Mouse (Mus musculus) MEL (cell line): ENCODE data around the gene Lhx1. TPM values are rescaled to one million over a fixed set of nuclear protein-coding genes. Genes with fewer than 3 reads are reported as not detected.

Experiments used
- DNase-seq: peaks from one replicate; pipeline ENCODE4 v3.0.0; 2011; ENCODE audit warnings: low read depth, low spot score
- H3K27ac ChIP-seq: 2 replicates; pipeline ENCODE4 v1.5.1; 2012; ENCODE audit warnings: low read depth, mild to moderate bottlenecking, control low read depth, low read length, moderate library complexity; ENCODE audit not compliant: control insufficient read depth
- H3K27me3 ChIP-seq, 2 experiments: fragments of 150-350 bp in 1 of 2; sonication (generic) in 1 of 2; 2 replicates each; pipeline ENCODE4 v1.6.1; 2012; ENCODE audit warnings: low read length in 2 of 2, mild to moderate bottlenecking in 2 of 2, improper control_type of control experiment in 1 of 2, moderate library complexity in 1 of 2; ENCODE audit not compliant: insufficient read depth in 2 of 2, control insufficient read depth in 1 of 2
- H3K36me3 ChIP-seq, 2 experiments: 2 replicates each; pipeline ENCODE4 v1.6.1; 2012 to 2014; ENCODE audit warnings: low read length in 2 of 2, improper control_type of control experiment in 1 of 2, inconsistent platforms in 1 of 2, mild to moderate bottlenecking in 1 of 2; ENCODE audit not compliant: insufficient read depth in 2 of 2, control insufficient read depth in 1 of 2
- H3K4me1 ChIP-seq, 2 experiments: fragments of 150-350 bp in 1 of 2; sonication (generic) in 1 of 2; 2 replicates each; pipeline ENCODE4 v1.6.1; 2012; ENCODE audit warnings: low read length in 2 of 2, improper control_type of control experiment in 1 of 2, mild to moderate bottlenecking in 1 of 2; ENCODE audit not compliant: insufficient read depth in 2 of 2, control insufficient read depth in 1 of 2
- H3K4me3 ChIP-seq, 2 experiments: fragments of 150-350 bp in 1 of 2; sonication (generic) in 1 of 2; 2 replicates each; pipeline ENCODE4 v1.5.1; 2012; ENCODE audit warnings: low read depth in 2 of 2, low read length in 2 of 2, mild to moderate bottlenecking in 2 of 2, moderate library complexity in 2 of 2, control low read depth in 1 of 2, improper control_type of control experiment in 1 of 2; ENCODE audit not compliant: control insufficient read depth in 1 of 2, insufficient read depth in 1 of 2
- H3K79me2 ChIP-seq: 2 replicates; pipeline ENCODE4 v1.6.1; 2012; ENCODE audit warnings: mild to moderate bottlenecking, low read length, moderate library complexity; ENCODE audit not compliant: control insufficient read depth, poor library complexity, insufficient read depth
- H3K9ac ChIP-seq: 2 replicates; pipeline ENCODE4 v1.6.1; 2012; ENCODE audit warnings: low read depth, mild to moderate bottlenecking, control low read depth, low read length, moderate library complexity; ENCODE audit not compliant: control insufficient read depth, poor library complexity, severe bottlenecking
- H3K9me3 ChIP-seq: fragments of 150-350 bp; sonication (generic); replicated peaks from 2 replicates; pipeline ENCODE4 v1.6.1; 2012; ENCODE audit warnings: mild to moderate bottlenecking, low read length, improper control_type of control experiment, moderate library complexity; ENCODE audit not compliant: insufficient read depth
- ELF1 ChIP-seq: IDR thresholded peaks from 2 replicates; pipeline ENCODE4 v1.6.1; 2014; ENCODE audit warnings: low read depth, mild to moderate bottlenecking, inconsistent platforms, low read length, improper control_type of control experiment, moderate library complexity
- EP300 ChIP-seq, 2 experiments: IDR thresholded peaks; 2 replicates each; pipeline ENCODE4 v1.6.1; 2011; ENCODE audit warnings: improper control_type of control experiment in 2 of 2, low read length in 2 of 2, low read depth in 1 of 2, mild to moderate bottlenecking in 1 of 2
- ETS1 ChIP-seq: IDR thresholded peaks from 2 replicates; pipeline ENCODE4 v1.6.1; 2012; ENCODE audit warnings: low read depth, mild to moderate bottlenecking, inconsistent platforms, low read length, improper control_type of control experiment, moderate library complexity
- GABPA ChIP-seq: IDR thresholded peaks from 2 replicates; pipeline ENCODE4 v1.6.1; 2012; ENCODE audit warnings: low read depth, mild to moderate bottlenecking, inconsistent platforms, low read length, improper control_type of control experiment, moderate library complexity
- GATA1 ChIP-seq: IDR thresholded peaks from 2 replicates; pipeline ENCODE4 v1.6.1; 2011; ENCODE audit warnings: low read depth, low read length, improper control_type of control experiment
- JUND ChIP-seq: IDR thresholded peaks from 2 replicates; pipeline ENCODE4 v1.6.1; 2011; ENCODE audit warnings: low read depth, mild to moderate bottlenecking, improper control_type of control experiment, low read length
- KAT2A ChIP-seq: conservative IDR thresholded peaks from 2 replicates; pipeline ENCODE4 v1.6.1; 2012; ENCODE audit warnings: low read depth, low read length, improper control_type of control experiment, inconsistent platforms
- MAFK ChIP-seq: IDR thresholded peaks from 2 replicates; pipeline ENCODE4 v1.6.1; 2011; ENCODE audit warnings: low read depth, mild to moderate bottlenecking, low read length, improper control_type of control experiment, borderline replicate concordance
- MAX ChIP-seq: IDR thresholded peaks from 2 replicates; pipeline ENCODE4 v1.6.1; 2011; ENCODE audit warnings: low read length, improper control_type of control experiment
- MAZ ChIP-seq: IDR thresholded peaks from 2 replicates; pipeline ENCODE4 v1.6.1; 2012; ENCODE audit warnings: low read depth, mild to moderate bottlenecking, inconsistent platforms, low read length, improper control_type of control experiment
- MEF2A ChIP-seq: IDR thresholded peaks from 2 replicates; pipeline ENCODE4 v1.6.1; 2014; ENCODE audit warnings: low read depth, mild to moderate bottlenecking, inconsistent platforms, low read length, improper control_type of control experiment; ENCODE audit not compliant: poor library complexity, insufficient replicate concordance, severe bottlenecking; ENCODE audit errors: extremely low read depth
- MXI1 ChIP-seq: IDR thresholded peaks from 2 replicates; pipeline ENCODE4 v1.6.1; 2011; ENCODE audit warnings: mild to moderate bottlenecking, low read depth, low read length, improper control_type of control experiment
- MYC ChIP-seq: IDR thresholded peaks from 2 replicates; pipeline ENCODE4 v1.6.1; 2011; ENCODE audit warnings: low read depth, mild to moderate bottlenecking, low read length, improper control_type of control experiment, moderate library complexity
- POLR2A ChIP-seq, 2 experiments: IDR thresholded peaks; 2 replicates each; pipeline ENCODE4 v1.6.1; 2011 to 2012; ENCODE audit warnings: low read length in 2 of 2, mild to moderate bottlenecking in 2 of 2, control low read depth in 1 of 2, improper control_type of control experiment in 1 of 2, low read depth in 1 of 2, moderate library complexity in 1 of 2; ENCODE audit not compliant: control insufficient read depth in 1 of 2, insufficient read depth in 1 of 2, poor library complexity in 1 of 2
- POLR2AphosphoS2 ChIP-seq: IDR thresholded peaks from 2 replicates; pipeline ENCODE4 v1.6.1; 2011; ENCODE audit warnings: low read length, improper control_type of control experiment
- POLR2AphosphoS5 ChIP-seq: IDR thresholded peaks from 2 replicates; pipeline ENCODE4 v1.6.1; 2012; ENCODE audit warnings: low read depth, borderline replicate concordance, mild to moderate bottlenecking, inconsistent platforms, low read length, moderate library complexity, mixed read lengths
- RCOR1 ChIP-seq: IDR thresholded peaks from 2 replicates; pipeline ENCODE4 v1.6.1; 2012; ENCODE audit warnings: low read depth, mild to moderate bottlenecking, inconsistent platforms, low read length, improper control_type of control experiment
- SIN3A ChIP-seq: IDR thresholded peaks from 2 replicates; pipeline ENCODE4 v1.6.1; 2012; ENCODE audit warnings: low read length, improper control_type of control experiment, inconsistent platforms
- TAL1 ChIP-seq: IDR thresholded peaks from 2 replicates; pipeline ENCODE4 v1.6.1; 2012; ENCODE audit warnings: mild to moderate bottlenecking, inconsistent platforms, low read length, moderate library complexity, mixed read lengths
- TCF12 ChIP-seq: IDR thresholded peaks from 2 replicates; pipeline ENCODE4 v1.6.1; 2014; ENCODE audit warnings: low read depth, mild to moderate bottlenecking, inconsistent platforms, low read length, improper control_type of control experiment, moderate library complexity
- UBTF ChIP-seq: IDR thresholded peaks from 2 replicates; pipeline ENCODE4 v1.6.1; 2012; ENCODE audit warnings: low read depth, mild to moderate bottlenecking, inconsistent platforms, low read length, improper control_type of control experiment, moderate library complexity, borderline replicate concordance; ENCODE audit not compliant: insufficient read depth
- USF2 ChIP-seq, 2 experiments: IDR thresholded peaks; 2 replicates each; pipeline ENCODE4 v1.6.1; 2011 to 2012; ENCODE audit warnings: improper control_type of control experiment in 2 of 2, low read length in 2 of 2, borderline replicate concordance in 1 of 2, inconsistent platforms in 1 of 2, low read depth in 1 of 2, mild to moderate bottlenecking in 1 of 2; ENCODE audit not compliant: insufficient read depth in 1 of 2
- ZKSCAN1 ChIP-seq: IDR thresholded peaks from 2 replicates; pipeline ENCODE4 v1.6.1; 2012; ENCODE audit warnings: low read depth, mild to moderate bottlenecking, inconsistent platforms, low read length, improper control_type of control experiment, moderate library complexity
- polyA plus RNA-seq, 2 experiments: library from polyadenylated mRNA; stranded (reverse) in 1 of 2; unstranded in 1 of 2; fragments of >175 nt in 1 of 2; fragments of >200 nt in 1 of 2; gene quantifications; 2 replicates each; pipeline versions ENCODE4 v1.2.1 to v1.2.4; 2012; ENCODE audit warnings: low replicate concordance in 2 of 2, low read depth in 1 of 2; ENCODE audit not compliant: insufficient read length in 2 of 2, insufficient read depth in 1 of 2, missing spikeins in 1 of 2
- total RNA-seq: library from RNA; depleted of rRNA; stranded (reverse); fragments of 300-350 nt; gene quantifications from 2 replicates; pipeline ENCODE4 v1.2.3, GENCODE M21; 2012

The Lhx1 gene
- total and polyA plus RNA-seq, 3 experiments, result not detected

GRCm38 (mm10) chr11:84569052-84569751 is 43.9 kb upstream of the Lhx1 start:
- Histone ChIP-seq H3K9ac (no peak overlapping the region), H3K27me3 (peaks cover 10 to 12% of the 10 kb centered on the region in 2 experiments), H3K4me1 (no peaks in the 10 kb centered on the region), H3K27ac (no peak overlapping the region), H3K4me3 (no peak overlapping the region)
- TF ChIP-seq TCF12 (peak; percentile 47; the same call in 1 of the 2 replicates), GATA1 (peak; percentile 25; the same call in 1 of the 2 replicates), MAX (no peak), MAZ (no peak), MXI1 (no peak), GABPA (no peak), UBTF (no peak), EP300 (IDR thresholded peaks at IDR 0.05; ENCODE audit: low read depth in 1 of 2, low read length in 2 of 2) (peak in 1 of 2 experiments; percentile 38; a peak in 1 of 4 replicates), ZKSCAN1 (no peak), KAT2A (no peak), MAFK (no peak), MEF2A (no peak), POLR2AphosphoS2 (no peak), POLR2A (IDR thresholded peaks at IDR 0.05; ENCODE audit: control insufficient read depth in 1 of 2, insufficient read depth in 1 of 2, low read depth in 1 of 2, low read length in 2 of 2, poor library complexity in 1 of 2) (no peak), MYC (no peak), ELF1 (no peak), POLR2AphosphoS5 (no peak), ETS1 (no peak), RCOR1 (no peak), JUND (no peak), TAL1 (no peak), SIN3A (no peak), USF2 (IDR thresholded peaks at IDR 0.05; ENCODE audit: borderline replicate concordance in 1 of 2, insufficient read depth in 1 of 2, low read depth in 1 of 2, low read length in 2 of 2) (no peak)
- TF ChIP-seq, all 39 proteins: peak for 3
- DNase-seq, result no peak
- Histone ChIP-seq H3K36me3 (no peaks in the 10 kb centered on the region), H3K9me3 (no peaks in the 10 kb centered on the region), H3K79me2 (no peaks in the 10 kb centered on the region)
